Mouse (Mus musculus): ENCODE results near the gene Rasgef1c.

DNA sequence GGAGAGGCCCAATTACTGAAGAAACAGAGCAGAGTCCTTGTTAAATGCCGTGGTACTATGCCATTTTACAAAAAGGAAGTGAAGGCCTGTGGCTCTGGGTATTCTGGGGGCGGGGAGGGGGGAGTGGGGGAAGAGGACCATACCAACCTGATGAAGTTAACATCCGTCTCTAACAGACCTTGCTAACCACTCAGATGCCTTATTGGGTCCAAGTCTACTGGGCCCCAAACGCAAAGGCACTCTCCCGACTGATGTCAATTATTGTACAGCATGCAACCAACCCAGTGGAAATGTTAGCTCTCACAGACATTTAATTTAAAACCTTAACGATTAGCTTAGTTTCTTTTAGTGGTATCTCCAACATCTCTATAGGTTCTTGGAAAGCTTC lies 122.8 kb downstream of the Rasgef1c start:
- TF ChIP-seq GATA1 (IDR thresholded peaks at IDR 0.05; ENCODE audit: low read length) (no peak), TAL1 (IDR thresholded peaks at IDR 0.05; ENCODE audit: low read length) (no peak)

Measured in erythroblast, embryonic 14.5 days (primary cell).